Mouse (Mus musculus): ENCODE data around the gene Gm37419.

DNA sequence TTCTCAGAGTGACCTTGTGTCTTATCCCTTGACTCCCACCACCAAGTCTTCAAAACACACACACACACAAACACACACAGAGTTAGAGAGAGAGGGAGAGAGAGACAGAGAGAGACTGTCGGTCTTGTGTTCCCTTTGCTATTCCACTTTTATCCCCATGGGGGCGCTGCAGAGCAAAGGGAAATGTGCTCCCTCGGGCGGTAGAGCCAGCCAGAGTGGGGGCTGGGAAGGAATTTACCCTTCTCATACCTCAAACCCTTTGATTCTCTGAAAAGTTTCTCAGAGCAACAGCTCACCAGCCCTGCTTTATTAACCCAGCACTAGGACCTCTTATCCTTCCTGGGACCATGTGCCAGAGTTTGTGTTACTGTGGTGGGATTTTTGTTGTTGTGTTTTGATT, 2.9 kb downstream of the Gm37419 start:
- no peak for TF ChIP-seq EP300 (IDR thresholded peaks at IDR 0.05; ENCODE audit: low read depth in 1 of 2, low read length in 2 of 2)
- TF ChIP-seq USF1 (IDR thresholded peaks at IDR 0.05; ENCODE audit: low read depth, low read length) = no peak

Data from MEL (cell line).